Mouse (Mus musculus): ENCODE data around the gene Slit3. TPM values are rescaled to one million over a fixed set of nuclear protein-coding genes. Genes with fewer than 3 reads are reported as not detected.

Slit3 gene
- total RNA-seq, 4 experiments from 2014 or later, result 40.6 to 73.5 (median 56.6) TPM

- DNase-seq, result no peak
These were observed 285.5 kb downstream of the Slit3 start for GRCm38 (mm10) chr11:35406522-35406921.

- DNase-seq, result peak; percentile 72
These were observed 286.5 kb downstream of the Slit3 start for GRCm38 (mm10) chr11:35407341-35408154.

GRCm38 (mm10) chr11:35410431-35410830 is 289.4 kb downstream of the Slit3 start:
- DNase-seq, result peak; percentile 28

GRCm38 (mm10) chr11:35415768-35416401 is 294.9 kb downstream of the Slit3 start:
- no peak for DNase-seq

GRCm38 (mm10) chr11:35416402-35417093 is 295.5 kb downstream of the Slit3 start:
- DNase-seq, result no peak

- no peak for DNase-seq
These were observed 297.0 kb downstream of the Slit3 start for GRCm38 (mm10) chr11:35417911-35418552.

GRCm38 (mm10) chr11:35419013-35419412 is 298.0 kb downstream of the Slit3 start:
- DNase-seq, result no peak

- DNase-seq, result no peak
These were observed 300.7 kb downstream of the Slit3 start for GRCm38 (mm10) chr11:35421728-35422127.

- DNase-seq, result no peak
These were observed 307.0 kb downstream of the Slit3 start for GRCm38 (mm10) chr11:35428036-35428435.

GRCm38 (mm10) chr11:35431130-35431529 is 310.1 kb downstream of the Slit3 start:
- no peak for DNase-seq

GRCm38 (mm10) chr11:35437510-35437909 is 316.5 kb downstream of the Slit3 start:
- no peak for DNase-seq

GRCm38 (mm10) chr11:35440186-35440585 is 319.2 kb downstream of the Slit3 start:
- DNase-seq, result no peak

GRCm38 (mm10) chr11:35444489-35445100 is 323.6 kb downstream of the Slit3 start:
- DNase-seq, result no peak

GRCm38 (mm10) chr11:35447951-35448350 is 326.9 kb downstream of the Slit3 start:
- DNase-seq, result no peak

- no peak for DNase-seq
These were observed 328.2 kb downstream of the Slit3 start for GRCm38 (mm10) chr11:35449199-35449598.

- DNase-seq, result peak; percentile 32
These were observed 330.6 kb downstream of the Slit3 start for GRCm38 (mm10) chr11:35451636-35452035.

- DNase-seq, result no peak
These were observed 331.4 kb downstream of the Slit3 start for GRCm38 (mm10) chr11:35452413-35452812.

GRCm38 (mm10) chr11:35454191-35454725 is 333.2 kb downstream of the Slit3 start:
- no peak for DNase-seq

- no peak for DNase-seq
These were observed 333.8 kb downstream of the Slit3 start for GRCm38 (mm10) chr11:35454781-35455180.

GRCm38 (mm10) chr11:35458068-35458467 is 337.0 kb downstream of the Slit3 start:
- DNase-seq, result no peak

- DNase-seq, result no peak
These were observed 345.7 kb downstream of the Slit3 start for GRCm38 (mm10) chr11:35466701-35467100.

GRCm38 (mm10) chr11:35468847-35469246 is 347.8 kb downstream of the Slit3 start:
- DNase-seq, result no peak
